Mouse (Mus musculus): ENCODE data around the gene Zfp872. TPM values are rescaled to one million over a fixed set of nuclear protein-coding genes. Genes with fewer than 3 reads are reported as not detected.
A peak's percentile ranks its signal among the peaks of the same experiment; 100 is the strongest.

The Zfp872 gene
- polyA plus RNA-seq, 1 experiment = 0.07 TPM

DNA sequence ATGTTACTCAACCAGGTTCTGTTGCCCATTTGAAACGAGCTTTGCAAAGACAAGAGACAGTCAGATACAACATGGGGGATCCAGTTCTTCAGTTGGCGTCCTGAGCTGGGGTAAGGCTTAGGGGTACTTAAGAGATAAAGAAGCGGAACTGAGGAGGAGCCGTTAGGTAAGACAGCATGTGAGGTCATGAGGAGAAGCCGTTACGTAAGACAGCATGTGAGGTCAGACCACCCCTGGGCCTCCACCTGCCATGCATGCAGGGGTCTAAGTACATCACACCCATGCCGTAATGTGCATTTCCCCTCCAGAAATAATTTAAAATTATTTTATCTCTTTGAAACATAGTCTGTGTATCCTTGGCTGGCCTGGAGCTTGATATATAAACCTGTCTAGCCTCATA is 25.0 kb upstream of the Zfp872 start:
- no peak overlapping the region for H3K27ac ChIP-seq (ENCODE audit: insufficient read depth, low read length)
- 90% methylated on average over 7 of the region's 7 CpGs for WGBS
- H3K4me3 ChIP-seq (replicated peaks; ENCODE audit: insufficient read depth, low read depth, low read length) = no peak overlapping the region
- no peaks in the 10 kb centered on the region for H3K27me3 ChIP-seq (ENCODE audit: control insufficient read depth, insufficient read depth, low read length)
- DNase-seq = no peak
- no peaks in the 10 kb centered on the region; the same call in 1 of the 2 replicates for H3K4me1 ChIP-seq (ENCODE audit: control insufficient read depth, insufficient read depth, low read length)
- TF ChIP-seq CTCF (IDR thresholded peaks at IDR 0.05; ENCODE audit: borderline replicate concordance, insufficient read depth, low read depth, low read length) (no peak), POLR2A (IDR thresholded peaks at IDR 0.05; ENCODE audit: borderline replicate concordance, insufficient read depth, low read length) (no peak)

DNA sequence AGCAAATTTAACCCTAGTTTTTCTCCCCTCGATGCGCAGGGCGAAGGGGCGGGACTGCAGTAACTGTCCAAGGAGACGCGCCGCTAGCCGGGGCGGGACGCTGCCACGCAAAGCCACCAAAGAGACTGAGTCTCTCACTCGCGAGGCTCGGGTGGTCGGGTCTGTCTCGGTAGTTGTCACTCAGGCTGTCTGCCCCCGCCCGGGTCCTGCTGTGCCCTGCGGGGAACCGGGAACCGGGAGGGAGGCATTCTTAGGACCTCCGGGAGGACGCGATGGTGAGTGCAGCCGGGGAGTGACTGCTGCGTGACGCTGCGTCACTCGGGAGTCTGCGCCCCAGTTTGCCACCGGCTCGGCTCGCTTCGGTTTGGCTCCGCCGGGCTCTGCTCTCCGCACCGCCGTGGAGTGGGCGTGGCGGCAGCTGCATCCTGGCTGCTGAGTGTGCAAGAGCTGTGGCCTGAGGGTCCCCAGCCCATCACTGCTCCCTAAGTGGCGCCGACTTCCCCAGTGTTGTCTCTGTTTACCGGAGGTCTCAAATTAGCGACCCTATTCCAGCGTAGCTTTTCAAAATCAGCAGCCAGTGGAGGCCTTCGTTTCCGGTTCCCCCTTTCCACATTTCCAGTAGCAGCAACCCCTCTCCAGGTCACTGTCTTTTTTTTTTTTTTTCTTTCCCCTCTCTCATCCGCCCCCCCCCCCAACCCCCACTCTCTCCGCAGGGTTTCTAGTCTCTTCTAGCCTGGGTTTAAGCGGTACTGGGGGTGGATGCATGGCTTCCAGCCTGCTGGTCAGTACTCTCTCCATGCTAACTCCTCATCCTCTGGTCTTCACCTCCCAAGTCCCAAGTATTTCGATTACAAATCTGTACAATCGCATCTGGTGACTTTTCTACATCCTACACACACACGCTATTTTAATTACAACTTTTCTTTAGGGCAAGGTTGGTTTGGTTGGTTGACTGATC is 22.9 kb upstream of the Zfp872 start:
- H3K4me1 ChIP-seq (ENCODE audit: control insufficient read depth, insufficient read depth, low read length) = no peaks in the 10 kb centered on the region
- no peaks in the 10 kb centered on the region for H3K27me3 ChIP-seq (ENCODE audit: control insufficient read depth, insufficient read depth, low read length)
- peak overlapping the region; percentile 72 for H3K4me3 ChIP-seq (replicated peaks; ENCODE audit: insufficient read depth, low read depth, low read length)
- 2% methylated on average over 54 of the region's 54 CpGs for WGBS
- TF ChIP-seq POLR2A (IDR thresholded peaks at IDR 0.05; ENCODE audit: borderline replicate concordance, insufficient read depth, low read length) (peak; percentile 25; the same call in 1 of the 2 replicates), CTCF (IDR thresholded peaks at IDR 0.05; ENCODE audit: borderline replicate concordance, insufficient read depth, low read depth, low read length) (no peak)
- DNase-seq = peak; percentile 53 to 60
- H3K27ac ChIP-seq (ENCODE audit: insufficient read depth, low read length) = no peak overlapping the region

DNA sequence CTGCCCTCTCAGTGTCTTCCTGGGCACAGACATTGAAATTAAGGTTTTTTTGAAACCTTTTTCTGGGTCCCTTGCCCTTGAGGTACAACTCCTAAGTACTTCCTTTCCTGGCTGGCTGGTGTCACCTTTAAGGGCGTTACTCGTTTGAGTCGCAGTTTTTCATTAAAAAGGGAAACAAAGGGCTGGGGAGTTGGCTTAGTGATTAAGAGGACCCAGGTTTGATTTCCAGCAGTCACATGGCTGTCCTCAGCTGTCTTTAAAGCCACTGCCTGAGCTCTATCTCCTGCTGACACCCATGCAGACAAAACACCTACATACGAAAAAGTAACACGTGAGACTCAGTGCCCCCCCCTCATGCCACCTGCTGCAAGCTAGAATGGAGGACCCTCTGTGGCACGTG is 21.9 kb upstream of the Zfp872 start:
- DNase-seq = no peak
- TF ChIP-seq CTCF (IDR thresholded peaks at IDR 0.05; ENCODE audit: borderline replicate concordance, insufficient read depth, low read depth, low read length) = no peak
- no peak overlapping the region for H3K27ac ChIP-seq (ENCODE audit: insufficient read depth, low read length)
- no peaks in the 10 kb centered on the region for H3K27me3 ChIP-seq (ENCODE audit: control insufficient read depth, insufficient read depth, low read length)
- 63% methylated on average over 6 of the region's 6 CpGs for WGBS
- H3K4me3 ChIP-seq (replicated peaks; ENCODE audit: insufficient read depth, low read depth, low read length) = no peak overlapping the region
- H3K4me1 ChIP-seq (ENCODE audit: control insufficient read depth, insufficient read depth, low read length) = no peaks in the 10 kb centered on the region

DNA sequence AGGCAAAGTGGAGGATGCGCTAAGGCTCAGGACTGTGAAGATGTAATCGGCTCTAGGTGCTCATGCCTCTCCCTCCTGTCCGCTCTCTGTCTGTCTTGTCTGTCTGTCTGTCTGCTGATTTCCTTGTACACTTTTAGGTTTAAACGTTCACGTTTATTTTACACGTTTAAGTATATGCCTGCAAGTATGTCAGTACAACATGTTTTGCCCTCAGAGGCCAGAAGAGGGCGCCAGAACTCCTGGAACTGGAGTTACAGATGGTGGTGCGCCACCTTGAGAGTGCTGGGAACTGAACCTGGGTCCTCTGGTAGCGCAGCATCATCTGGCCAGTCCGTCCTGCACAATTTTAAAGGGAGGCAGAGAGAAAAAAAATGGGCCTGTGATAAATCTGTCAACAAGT is 21.2 kb upstream of the Zfp872 start:
- DNase-seq = no peak
- WGBS = 92% methylated on average over 10 of the region's 10 CpGs
- Histone ChIP-seq H3K4me1 (ENCODE audit: control insufficient read depth, insufficient read depth, low read length) (no peaks in the 10 kb centered on the region), H3K27me3 (ENCODE audit: control insufficient read depth, insufficient read depth, low read length) (no peaks in the 10 kb centered on the region), H3K27ac (ENCODE audit: insufficient read depth, low read length) (no peak overlapping the region), H3K4me3 (replicated peaks; ENCODE audit: insufficient read depth, low read depth, low read length) (no peak overlapping the region)
- TF ChIP-seq POLR2A (IDR thresholded peaks at IDR 0.05; ENCODE audit: borderline replicate concordance, insufficient read depth, low read length) (no peak), CTCF (IDR thresholded peaks at IDR 0.05; ENCODE audit: borderline replicate concordance, insufficient read depth, low read depth, low read length) (no peak)

GRCm38 (mm10) chr9:22167751-22168150 is 20.1 kb upstream of the Zfp872 start:
- TF ChIP-seq CTCF (IDR thresholded peaks at IDR 0.05; ENCODE audit: borderline replicate concordance, insufficient read depth, low read depth, low read length) (no peak), POLR2A (IDR thresholded peaks at IDR 0.05; ENCODE audit: borderline replicate concordance, insufficient read depth, low read length) (no peak)
- Histone ChIP-seq H3K4me3 (replicated peaks; ENCODE audit: insufficient read depth, low read depth, low read length) (no peak overlapping the region), H3K27ac (ENCODE audit: insufficient read depth, low read length) (no peak overlapping the region), H3K27me3 (ENCODE audit: control insufficient read depth, insufficient read depth, low read length) (no peaks in the 10 kb centered on the region), H3K4me1 (ENCODE audit: control insufficient read depth, insufficient read depth, low read length) (no peaks in the 10 kb centered on the region)
- WGBS = 96% methylated on average over 4 of the region's 4 CpGs
- DNase-seq = no peak

GRCm38 (mm10) chr9:22169327-22169726 is 18.6 kb upstream of the Zfp872 start:
- WGBS = 95% methylated on average over 11 of the region's 11 CpGs
- DNase-seq = no peak

GRCm38 (mm10) chr9:22172318-22172717 is 15.6 kb upstream of the Zfp872 start:
- DNase-seq = no peak
- H3K27ac ChIP-seq (ENCODE audit: insufficient read depth, low read length) = no peak overlapping the region
- TF ChIP-seq POLR2A (IDR thresholded peaks at IDR 0.05; ENCODE audit: borderline replicate concordance, insufficient read depth, low read length) (no peak), CTCF (IDR thresholded peaks at IDR 0.05; ENCODE audit: borderline replicate concordance, insufficient read depth, low read depth, low read length) (no peak)
- no peak overlapping the region for H3K4me3 ChIP-seq (replicated peaks; ENCODE audit: insufficient read depth, low read depth, low read length)
- no peaks in the 10 kb centered on the region for H3K4me1 ChIP-seq (ENCODE audit: control insufficient read depth, insufficient read depth, low read length)
- H3K27me3 ChIP-seq (ENCODE audit: control insufficient read depth, insufficient read depth, low read length) = no peaks in the 10 kb centered on the region
- WGBS = 82% methylated on average over 4 of the region's 4 CpGs

More at GRCm38 (mm10) chr9:22169327-22169726, 18.6 kb upstream of the Zfp872 start:
- Histone ChIP-seq H3K4me1 (ENCODE audit: control insufficient read depth, insufficient read depth, low read length) (no peaks in the 10 kb centered on the region), H3K27me3 (ENCODE audit: control insufficient read depth, insufficient read depth, low read length) (no peaks in the 10 kb centered on the region), H3K4me3 (replicated peaks; ENCODE audit: insufficient read depth, low read depth, low read length) (no peak overlapping the region), H3K27ac (ENCODE audit: insufficient read depth, low read length) (no peak overlapping the region)
- TF ChIP-seq CTCF (IDR thresholded peaks at IDR 0.05; ENCODE audit: borderline replicate concordance, insufficient read depth, low read depth, low read length) = no peak

DNA sequence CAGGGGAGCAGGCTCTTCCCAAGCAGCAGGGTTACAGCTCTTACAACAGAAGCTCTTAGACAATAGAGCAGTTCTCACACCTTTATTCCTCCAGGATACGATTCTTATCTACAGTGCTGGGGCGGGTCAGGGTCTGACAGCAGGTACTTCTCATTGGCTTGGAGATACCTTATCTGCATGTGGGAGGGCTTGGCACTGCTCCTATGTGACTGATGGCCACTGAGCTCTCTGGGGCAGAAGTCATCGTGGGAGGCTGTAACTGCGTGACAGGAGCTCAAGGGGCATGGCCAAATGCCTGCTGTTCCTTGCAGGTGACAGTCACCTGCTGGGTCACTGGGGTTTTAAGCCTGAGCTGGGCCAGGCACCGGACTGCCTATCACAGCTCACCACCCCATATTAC is 8.5 kb downstream of the Zfp872 start:
- Histone ChIP-seq H3K27ac (ENCODE audit: insufficient read depth, low read length) (no peak overlapping the region), H3K27me3 (ENCODE audit: control insufficient read depth, insufficient read depth, low read length) (no peaks in the 10 kb centered on the region), H3K4me3 (replicated peaks; ENCODE audit: insufficient read depth, low read depth, low read length) (no peak overlapping the region), H3K4me1 (ENCODE audit: control insufficient read depth, insufficient read depth, low read length) (no peaks in the 10 kb centered on the region)
- 32% methylated on average over 5 of the region's 5 CpGs for WGBS
- TF ChIP-seq POLR2A (IDR thresholded peaks at IDR 0.05; ENCODE audit: borderline replicate concordance, insufficient read depth, low read length) (no peak), CTCF (IDR thresholded peaks at IDR 0.05; ENCODE audit: borderline replicate concordance, insufficient read depth, low read depth, low read length) (no peak)
- no peak for DNase-seq
